Mouse (Mus musculus) G1E (cell line): ENCODE results near the gene Exosc10.

Source experiments
- CTCF ChIP-seq: IDR thresholded peaks from 2 replicates; pipeline ENCODE4 v1.5.1; 2012; ENCODE audit warnings: low read depth, low read length, inconsistent platforms, mixed read lengths
- GATA2 ChIP-seq: IDR thresholded peaks from 2 replicates; pipeline ENCODE4 v1.6.1; 2012; ENCODE audit warnings: low read depth, low read length, inconsistent platforms, borderline replicate concordance

DNA sequence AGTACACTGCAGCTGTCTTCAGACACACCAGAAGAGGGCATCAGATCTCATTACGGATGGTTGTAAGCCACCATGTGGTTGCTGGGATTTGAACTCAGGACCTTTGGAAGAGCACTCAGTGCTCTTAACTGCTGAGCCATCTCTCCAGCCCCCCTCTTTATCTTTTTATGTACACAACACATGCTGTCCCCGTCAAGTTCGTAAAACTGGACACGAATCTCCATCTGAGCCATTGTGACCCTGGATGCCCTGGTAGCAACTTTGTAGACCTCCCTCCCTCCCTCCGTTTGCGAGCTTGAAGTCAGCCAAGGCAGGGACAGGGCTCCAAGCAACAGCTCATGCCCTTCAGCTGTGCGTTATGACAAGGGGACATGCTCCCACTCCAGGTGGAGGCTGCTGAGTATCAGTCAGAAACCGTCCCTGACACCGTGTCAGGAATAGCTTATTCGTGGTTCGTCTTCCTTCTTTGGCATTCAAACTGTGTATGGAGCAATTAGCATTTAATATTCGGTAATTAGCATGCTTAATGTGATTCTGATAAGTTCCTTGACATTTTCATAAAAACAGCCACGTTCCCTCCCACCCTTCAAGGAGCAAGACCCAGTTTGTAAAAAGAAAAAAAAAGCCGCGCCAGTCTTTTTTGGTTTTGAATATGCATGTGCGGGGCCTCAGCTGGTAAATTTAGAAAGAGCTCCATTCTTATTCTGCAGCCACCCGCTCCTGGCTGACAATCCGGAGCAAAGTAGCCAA lies 32.4 kb downstream of the Exosc10 start:
- TF ChIP-seq CTCF (no peak), GATA2 (no peak)
